Mouse (Mus musculus): ENCODE data around the gene Acot3. TPM values are rescaled to one million over a fixed set of nuclear protein-coding genes. Genes with fewer than 3 reads are reported as not detected.
A peak's percentile ranks its signal among the peaks of the same experiment; 100 is the strongest.
"Not testable (repeated sequence)": the region's sequence is repeated elsewhere in the genome, so short reads cannot be mapped to it uniquely, and the experiment has no call there.

The Acot3 gene
- polyA plus RNA-seq, 1 experiment from 2014 or later = 3.2 TPM

DNA sequence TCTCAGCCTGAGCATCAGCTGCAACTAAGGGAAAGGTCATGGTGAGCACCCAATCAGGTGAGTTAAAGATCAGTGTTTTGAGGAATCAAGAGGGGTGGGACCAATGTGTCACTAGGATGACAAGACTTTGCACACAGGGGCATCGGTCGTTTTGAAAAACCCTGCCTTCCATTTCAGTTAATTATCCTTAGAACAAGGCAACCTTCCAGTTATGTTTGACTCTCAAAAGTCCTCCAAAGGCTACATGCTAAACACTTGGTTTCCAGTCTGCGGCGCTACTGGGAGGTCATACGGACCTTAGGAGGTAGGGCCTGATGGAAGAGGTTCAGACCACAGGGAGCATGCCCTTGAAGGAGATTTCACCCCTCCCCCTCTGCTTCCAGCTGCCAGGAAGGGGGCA lies 1.2 kb upstream of the Acot3 start:
- not testable (repeated sequence) for H3K4me3 ChIP-seq (replicated peaks); H3K27me3 ChIP-seq (replicated peaks); H3K9ac ChIP-seq; H3K36me3 ChIP-seq; H3K4me2 ChIP-seq (replicated peaks); H3K27ac ChIP-seq; H3K9me3 ChIP-seq; H3K4me1 ChIP-seq (replicated peaks); ATAC-seq
- 81% methylated on average over 5 of the region's 5 CpGs for WGBS

DNA sequence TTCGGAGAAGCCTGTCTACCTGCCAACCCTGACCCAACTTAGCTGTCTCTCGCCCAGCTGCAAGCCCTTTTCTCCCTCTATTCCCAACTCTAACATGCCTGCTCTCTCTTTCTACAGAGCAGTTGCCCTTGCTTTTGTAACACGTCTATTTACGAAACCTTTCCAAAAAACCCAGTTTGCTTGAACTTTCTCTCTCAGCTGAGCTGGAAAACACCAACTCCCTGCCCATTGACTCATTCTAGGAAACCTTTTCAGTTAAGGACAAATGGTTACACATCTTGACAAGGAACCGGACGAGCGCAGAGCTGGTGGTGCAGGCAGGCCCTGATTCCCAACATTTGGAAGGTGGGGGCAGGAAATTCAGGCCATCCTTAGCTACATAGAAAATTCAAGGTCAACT lies 665 bp downstream of the Acot3 start:
- Histone ChIP-seq H3K36me3 (no peaks in the 10 kb centered on the region), H3K4me1 (replicated peaks) (peaks cover 4% of the 10 kb centered on the region; the same call in 1 of the 2 replicates), H3K9me3 (no peaks in the 10 kb centered on the region), H3K27me3 (replicated peaks) (0 out of 2 replicates have a peak, but pooled peaks cover 4% of the 10 kb centered on the region), H3K9ac (no peak overlapping the region), H3K4me3 (replicated peaks) (no peak overlapping the region), H3K27ac (no peak overlapping the region), H3K4me2 (replicated peaks) (no peak overlapping the region)
- no peak for ATAC-seq
- 90% methylated on average over 7 of the region's 7 CpGs for WGBS

DNA sequence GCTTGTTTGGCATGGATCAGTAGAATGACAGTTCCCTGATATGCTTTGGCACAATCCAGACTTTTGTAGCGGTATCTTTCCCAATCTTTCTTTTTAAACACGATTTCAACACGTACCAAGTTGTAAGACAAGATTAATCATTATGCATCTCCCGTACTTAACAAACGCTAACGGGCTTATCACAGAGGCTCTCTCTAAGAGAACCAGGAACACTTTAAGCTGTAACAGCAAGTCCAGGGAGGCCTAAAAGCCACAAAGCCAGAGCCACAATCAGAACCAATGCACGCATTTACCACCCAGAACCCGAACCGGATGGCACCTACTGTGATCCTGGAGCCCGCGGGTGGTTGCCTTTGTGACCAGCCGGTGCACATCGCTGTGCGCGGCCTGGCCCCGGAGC lies 1.2 kb downstream of the Acot3 start:
- Histone ChIP-seq H3K4me3 (replicated peaks) (peak overlapping the region; percentile 44), H3K4me2 (replicated peaks) (peak overlapping the region; percentile 91), H3K36me3 (no peaks in the 10 kb centered on the region), H3K9me3 (no peaks in the 10 kb centered on the region), H3K4me1 (replicated peaks) (peaks cover 4% of the 10 kb centered on the region; the same call in 1 of the 2 replicates), H3K9ac (peak overlapping the region; percentile 55), H3K27ac (no peak overlapping the region), H3K27me3 (replicated peaks) (0 out of 2 replicates have a peak, but pooled peaks cover 4% of the 10 kb centered on the region)
- WGBS = 11% methylated on average over 16 of the region's 16 CpGs
- ATAC-seq = peak; percentile 63; the same call in 1 of the 2 replicates

DNA sequence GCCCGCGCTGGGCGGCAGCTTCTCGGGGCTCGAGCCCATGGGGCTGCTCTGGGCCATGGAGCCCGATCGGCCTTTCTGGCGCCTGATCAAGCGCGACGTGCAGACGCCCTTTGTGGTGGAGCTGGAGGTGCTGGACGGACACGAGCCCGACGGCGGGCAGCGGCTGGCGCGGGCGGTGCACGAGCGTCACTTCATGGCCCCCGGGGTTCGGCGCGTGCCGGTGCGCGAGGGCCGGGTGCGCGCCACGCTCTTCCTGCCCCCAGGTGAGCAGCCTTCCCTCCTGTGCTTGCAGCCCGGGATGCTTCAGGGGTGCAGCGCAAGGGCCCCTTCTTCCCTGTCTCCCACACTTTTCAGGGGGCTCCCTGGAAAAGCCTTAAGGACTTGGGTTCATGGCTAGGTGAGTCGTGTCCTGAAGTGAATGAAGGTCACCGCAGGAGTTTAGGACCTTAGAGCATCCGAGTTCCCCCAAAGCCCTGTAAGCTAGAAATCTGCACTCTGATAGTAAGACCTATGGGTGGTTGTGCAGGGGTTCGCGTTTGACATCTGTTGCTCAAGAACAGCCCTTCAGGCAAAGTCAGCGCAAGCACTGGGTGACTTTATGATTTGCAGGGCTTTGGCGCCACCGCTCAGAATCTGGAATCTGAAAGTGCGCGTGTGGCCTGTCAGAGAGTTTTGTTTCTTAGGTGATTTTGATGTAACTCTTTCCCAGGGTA lies 1.9 kb downstream of the Acot3 start:
- H3K36me3 ChIP-seq = no peaks in the 10 kb centered on the region
- H3K9ac ChIP-seq = peak overlapping the region; percentile 55
- no peak overlapping the region for H3K27ac ChIP-seq
- H3K4me3 ChIP-seq (replicated peaks) = peak overlapping the region; percentile 44
- peak overlapping the region; percentile 91 for H3K4me2 ChIP-seq (replicated peaks)
- 0 out of 2 replicates have a peak, but pooled peaks cover 4% of the 10 kb centered on the region for H3K27me3 ChIP-seq (replicated peaks)
- ATAC-seq = peak; percentile 64; the same call in 1 of the 2 replicates
- 3% methylated on average over 41 of the region's 46 CpGs for WGBS
- H3K9me3 ChIP-seq = no peaks in the 10 kb centered on the region
- H3K4me1 ChIP-seq (replicated peaks) = peaks cover 4% of the 10 kb centered on the region; the same call in 1 of the 2 replicates

DNA sequence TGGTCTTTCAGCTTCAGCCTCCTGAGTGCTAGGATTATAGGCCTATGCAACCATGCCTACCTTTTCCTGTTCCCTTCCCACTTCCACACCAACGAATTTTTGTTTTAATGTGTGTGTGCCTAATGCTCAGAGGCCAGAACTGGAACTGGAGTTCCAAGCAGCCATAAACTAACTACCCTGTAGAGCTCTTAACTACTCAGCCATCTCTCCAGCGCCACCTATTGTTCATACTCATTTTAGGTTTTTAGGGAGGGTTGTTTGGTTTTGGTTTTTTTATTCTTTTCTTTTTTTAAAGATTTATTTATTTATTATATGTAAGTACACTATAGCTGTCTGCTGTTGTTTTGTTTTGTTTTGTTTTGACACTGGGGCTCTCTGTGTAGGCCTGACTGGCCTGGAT lies 9.0 kb downstream of the Acot3 start:
- H3K4me1 ChIP-seq (replicated peaks) = no peaks in the 10 kb centered on the region
- no peak overlapping the region for H3K4me3 ChIP-seq (replicated peaks)
- no peaks in the 10 kb centered on the region for H3K36me3 ChIP-seq
- H3K4me2 ChIP-seq (replicated peaks) = no peak overlapping the region
- ATAC-seq = no peak
- no peak overlapping the region for H3K27ac ChIP-seq
- WGBS = 35% methylated on average over 2 of the region's 2 CpGs
- no peak overlapping the region for H3K9ac ChIP-seq
- no peaks in the 10 kb centered on the region for H3K9me3 ChIP-seq
- H3K27me3 ChIP-seq (replicated peaks) = 0 out of 2 replicates have a peak, but pooled peaks cover 3% of the 10 kb centered on the region

DNA sequence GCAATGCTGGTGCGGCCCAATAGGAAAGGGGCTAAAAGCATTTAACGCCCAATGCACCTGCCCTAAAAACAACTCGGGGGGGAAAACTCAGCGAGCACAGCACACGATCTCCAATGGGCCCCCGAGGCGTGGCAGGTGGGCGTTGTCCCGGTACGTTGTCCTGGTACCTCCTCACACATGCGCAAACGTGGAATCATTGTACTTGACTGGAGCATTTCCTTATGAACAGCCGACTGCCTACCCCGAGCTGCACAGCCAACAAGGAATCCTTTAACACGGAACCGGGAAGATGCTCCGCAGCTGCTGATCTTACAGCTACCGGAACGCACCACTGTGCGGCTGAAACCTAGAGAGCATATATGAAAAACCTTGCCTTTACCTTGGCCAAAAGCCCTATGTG lies 10.4 kb downstream of the Acot3 start:
- H3K9ac ChIP-seq = no peak overlapping the region
- no peak overlapping the region for H3K4me2 ChIP-seq (replicated peaks)
- 92% methylated on average over 20 of the region's 20 CpGs for WGBS
- H3K36me3 ChIP-seq = no peaks in the 10 kb centered on the region
- H3K4me1 ChIP-seq (replicated peaks) = no peaks in the 10 kb centered on the region
- H3K4me3 ChIP-seq (replicated peaks) = no peak overlapping the region
- no peaks in the 10 kb centered on the region for H3K9me3 ChIP-seq
- no peak for ATAC-seq
- H3K27ac ChIP-seq = no peak overlapping the region
- 0 out of 2 replicates have a peak, but pooled peaks cover 3% of the 10 kb centered on the region for H3K27me3 ChIP-seq (replicated peaks)

DNA sequence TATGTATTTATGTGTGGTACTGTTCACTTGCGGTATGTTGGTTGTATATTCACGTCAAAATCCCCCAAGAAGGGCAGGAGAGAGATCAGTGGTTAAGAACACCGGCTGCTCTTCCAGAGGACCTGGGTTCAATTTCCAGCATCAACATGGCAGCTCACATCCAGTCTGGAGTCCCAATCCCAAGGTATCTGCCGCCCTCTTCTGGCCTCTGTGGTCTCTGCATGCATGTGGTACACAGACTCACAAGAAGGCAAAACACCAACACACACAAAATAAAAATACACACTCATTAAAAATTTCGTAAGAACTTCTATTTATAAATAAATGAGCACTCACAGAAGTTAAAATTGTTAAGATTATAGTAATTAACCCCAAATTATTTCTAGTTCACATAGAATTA lies 11.3 kb downstream of the Acot3 start:
- WGBS = 75% methylated on average over 5 of the region's 5 CpGs
- no peak for ATAC-seq
- no peaks in the 10 kb centered on the region for H3K36me3 ChIP-seq

DNA sequence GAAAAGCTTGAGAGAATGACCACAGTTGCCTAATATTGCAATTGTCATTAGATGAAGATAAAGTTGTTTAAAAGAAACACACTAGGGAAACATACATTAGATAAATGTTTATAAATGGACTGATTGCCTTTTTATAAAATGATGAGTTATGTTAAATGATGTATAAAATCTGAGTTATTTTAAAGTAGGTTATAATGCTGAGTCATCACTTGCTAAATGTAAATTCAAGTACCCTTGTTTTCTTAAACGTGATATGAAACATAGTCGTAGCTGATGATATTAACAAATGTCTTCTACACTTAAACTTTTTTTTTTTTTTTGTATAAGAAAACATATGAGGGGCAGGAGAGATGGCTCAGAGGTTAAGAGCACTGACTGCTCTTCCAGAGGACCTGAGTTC lies 11.9 kb downstream of the Acot3 start:
- Histone ChIP-seq H3K27me3 (replicated peaks) (peaks cover 11% of the 10 kb centered on the region), H3K9me3 (no peaks in the 10 kb centered on the region), H3K27ac (no peak overlapping the region), H3K4me2 (replicated peaks) (no peak overlapping the region), H3K4me1 (replicated peaks) (no peaks in the 10 kb centered on the region), H3K36me3 (no peaks in the 10 kb centered on the region), H3K4me3 (replicated peaks) (no peak overlapping the region), H3K9ac (no peak overlapping the region)
- ATAC-seq = no peak
- 61% methylated on average over 2 of the region's 2 CpGs for WGBS

More for the DNA sequence above, 11.3 kb downstream of the Acot3 start:
- no peak overlapping the region for H3K4me3 ChIP-seq (replicated peaks)
- no peak overlapping the region for H3K27ac ChIP-seq
- H3K4me2 ChIP-seq (replicated peaks) = no peak overlapping the region
- H3K9ac ChIP-seq = no peak overlapping the region
- H3K4me1 ChIP-seq (replicated peaks) = no peaks in the 10 kb centered on the region
- H3K27me3 ChIP-seq (replicated peaks) = peaks cover 7% of the 10 kb centered on the region
- no peaks in the 10 kb centered on the region for H3K9me3 ChIP-seq

DNA sequence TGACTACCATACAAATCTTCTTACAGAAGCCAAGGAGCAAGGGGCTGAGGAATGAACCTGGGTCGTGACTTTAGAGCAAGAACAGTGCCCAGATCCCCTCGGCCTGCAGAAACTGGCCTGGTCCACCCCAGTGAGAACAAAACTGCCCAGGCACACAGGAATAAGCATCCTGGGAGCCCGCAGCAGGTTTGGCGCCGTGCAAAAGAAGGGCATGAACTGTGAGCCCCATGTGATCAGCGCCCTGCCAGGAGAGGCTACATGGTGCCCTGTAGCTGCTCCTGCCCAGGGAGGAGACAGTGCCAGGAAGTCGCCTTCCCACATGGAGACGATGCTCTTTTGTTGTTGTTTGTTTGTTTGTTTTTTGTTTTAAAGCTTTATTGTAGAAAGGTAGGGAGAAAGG lies 12.7 kb downstream of the Acot3 start:
- H3K9ac ChIP-seq = no peak overlapping the region
- no peaks in the 10 kb centered on the region for H3K4me1 ChIP-seq (replicated peaks)
- ATAC-seq = no peak
- no peak overlapping the region for H3K4me2 ChIP-seq (replicated peaks)
- H3K9me3 ChIP-seq = no peaks in the 10 kb centered on the region
- H3K27me3 ChIP-seq (replicated peaks) = peaks cover 13% of the 10 kb centered on the region
- no peak overlapping the region for H3K27ac ChIP-seq
- no peak overlapping the region for H3K4me3 ChIP-seq (replicated peaks)
- no peaks in the 10 kb centered on the region for H3K36me3 ChIP-seq
- 76% methylated on average over 8 of the region's 8 CpGs for WGBS

DNA sequence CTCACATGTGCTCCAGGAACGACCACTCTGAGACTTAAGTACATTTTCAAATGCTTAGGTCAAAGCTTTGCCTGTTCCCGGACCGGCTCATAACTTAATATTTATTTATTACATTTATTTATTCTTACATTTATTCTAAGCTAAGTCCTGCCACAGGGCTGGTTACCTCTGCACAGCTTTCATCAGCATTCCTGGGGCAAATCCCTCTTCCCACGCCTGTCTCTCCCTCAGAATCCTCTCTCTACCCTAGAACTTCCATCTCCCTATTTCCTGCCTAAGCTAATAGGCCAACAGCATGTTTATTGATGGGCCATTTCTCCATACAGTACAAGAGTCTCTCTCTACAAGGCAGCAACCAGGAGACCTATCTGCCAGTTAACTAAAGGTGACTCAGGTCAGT lies 15.8 kb downstream of the Acot3 start:
- Histone ChIP-seq H3K4me2 (replicated peaks) (no peak overlapping the region), H3K9me3 (no peaks in the 10 kb centered on the region), H3K36me3 (no peaks in the 10 kb centered on the region), H3K27me3 (replicated peaks) (peaks cover 13% of the 10 kb centered on the region), H3K4me3 (replicated peaks) (no peak overlapping the region), H3K4me1 (replicated peaks) (no peaks in the 10 kb centered on the region), H3K9ac (no peak overlapping the region), H3K27ac (no peak overlapping the region)
- 76% methylated on average over 4 of the region's 4 CpGs for WGBS
- no peak for ATAC-seq

DNA sequence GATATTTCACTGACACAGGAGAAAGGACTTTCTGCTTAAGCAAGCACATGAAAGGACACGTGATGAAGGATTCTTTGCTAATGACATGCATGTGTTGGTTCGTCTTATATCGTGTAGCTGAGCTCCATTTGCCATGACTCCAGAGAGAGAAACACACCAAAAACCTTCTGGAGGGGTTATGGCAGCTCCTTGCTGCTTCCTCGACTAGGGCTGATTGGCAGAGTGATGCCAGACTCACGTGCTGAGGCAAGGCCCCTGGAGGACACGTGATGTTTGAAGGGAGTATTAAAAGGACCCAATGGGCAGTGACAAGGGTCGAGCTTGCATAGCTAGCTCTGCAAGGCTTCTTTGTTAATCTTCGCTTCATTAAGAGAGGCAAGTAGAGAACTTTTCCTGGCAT lies 16.4 kb downstream of the Acot3 start:
- no peaks in the 10 kb centered on the region for H3K36me3 ChIP-seq
- no peak for ATAC-seq
- 75% methylated on average over 8 of the region's 8 CpGs for WGBS
- H3K27me3 ChIP-seq (replicated peaks) = peaks cover 13% of the 10 kb centered on the region
- H3K4me2 ChIP-seq (replicated peaks) = no peak overlapping the region
- no peak overlapping the region for H3K27ac ChIP-seq
- H3K9me3 ChIP-seq = no peaks in the 10 kb centered on the region
- H3K9ac ChIP-seq = no peak overlapping the region
- no peak overlapping the region for H3K4me3 ChIP-seq (replicated peaks)
- no peaks in the 10 kb centered on the region for H3K4me1 ChIP-seq (replicated peaks)

DNA sequence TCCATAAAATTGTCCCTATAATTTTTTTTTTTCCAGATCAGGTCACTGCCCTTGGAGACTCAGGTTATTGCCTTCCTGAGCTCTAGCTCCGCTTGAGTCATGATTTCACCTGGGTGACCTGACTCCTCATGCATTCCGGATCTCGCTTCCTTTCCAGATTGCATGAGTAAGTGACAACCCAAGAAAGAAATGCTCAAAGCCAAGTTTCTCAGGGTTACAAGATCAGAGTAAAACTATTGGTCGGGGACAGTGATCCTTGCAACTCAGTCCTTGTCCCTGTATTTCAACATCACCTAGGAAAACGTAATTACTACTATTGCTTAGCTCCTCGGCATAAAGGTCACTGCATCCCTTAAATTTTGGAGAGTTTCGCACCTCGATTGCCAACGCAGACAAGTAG lies 17.0 kb downstream of the Acot3 start, which contains the start of gene Acot5:
Gene Acot5 (plus strand): TSS at position 340 of the 400 bp plus-strand sequence.
- Histone ChIP-seq H3K4me2 (replicated peaks) (peak within 1 kb of the TSS; percentile 79), H3K4me1 (replicated peaks) (no peaks in the 10 kb centered on the region), H3K36me3 (no peaks in the 10 kb centered on the region), H3K9me3 (no peaks in the 10 kb centered on the region), H3K27me3 (replicated peaks) (peaks cover 13% of the 10 kb centered on the region), H3K27ac (no peak within 1 kb of the TSS), H3K4me3 (replicated peaks) (peak within 1 kb of the TSS; percentile 41), H3K9ac (no peak within 1 kb of the TSS)
- 47% methylated on average over 9 of the region's 9 CpGs for WGBS
- ATAC-seq = 0 out of 2 replicates have a peak, but pooled peaks have one; percentile 43

DNA sequence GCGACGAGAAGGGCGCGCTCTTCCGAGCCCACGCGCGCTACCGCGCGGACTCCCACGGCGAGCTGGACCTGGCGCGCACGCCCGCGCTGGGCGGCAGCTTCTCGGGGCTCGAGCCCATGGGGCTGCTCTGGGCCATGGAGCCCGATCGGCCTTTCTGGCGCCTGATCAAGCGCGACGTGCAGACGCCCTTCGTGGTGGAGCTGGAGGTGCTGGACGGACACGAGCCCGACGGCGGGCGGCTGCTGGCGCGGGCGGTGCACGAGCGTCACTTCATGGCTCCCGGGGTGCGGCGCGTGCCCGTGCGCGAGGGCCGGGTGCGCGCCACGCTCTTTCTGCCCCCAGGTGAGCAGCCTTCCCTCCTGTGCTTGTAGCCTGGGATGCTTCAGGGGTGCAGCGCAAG lies 17.6 kb downstream of the Acot3 start:
- under 1% methylated on average over 44 of the region's 52 CpGs for WGBS
- 0 out of 2 replicates have a peak, but pooled peaks have one; percentile 23 for ATAC-seq
- peaks cover 13% of the 10 kb centered on the region for H3K27me3 ChIP-seq (replicated peaks)
- not testable (repeated sequence) for H3K4me1 ChIP-seq (replicated peaks); H3K9ac ChIP-seq; H3K36me3 ChIP-seq; H3K27ac ChIP-seq; H3K9me3 ChIP-seq
- H3K4me3 ChIP-seq (replicated peaks) = peak overlapping the region; percentile 41
- H3K4me2 ChIP-seq (replicated peaks) = peak overlapping the region; percentile 79
